Mouse (Mus musculus): Measurements from ENCODE around the gene Orm2. TPM values are rescaled to one million over a fixed set of nuclear protein-coding genes. Genes with fewer than 3 reads are reported as not detected.

The Orm2 gene
- polyA plus RNA-seq, 1 experiment from 2014 or later, result not detected

DNA sequence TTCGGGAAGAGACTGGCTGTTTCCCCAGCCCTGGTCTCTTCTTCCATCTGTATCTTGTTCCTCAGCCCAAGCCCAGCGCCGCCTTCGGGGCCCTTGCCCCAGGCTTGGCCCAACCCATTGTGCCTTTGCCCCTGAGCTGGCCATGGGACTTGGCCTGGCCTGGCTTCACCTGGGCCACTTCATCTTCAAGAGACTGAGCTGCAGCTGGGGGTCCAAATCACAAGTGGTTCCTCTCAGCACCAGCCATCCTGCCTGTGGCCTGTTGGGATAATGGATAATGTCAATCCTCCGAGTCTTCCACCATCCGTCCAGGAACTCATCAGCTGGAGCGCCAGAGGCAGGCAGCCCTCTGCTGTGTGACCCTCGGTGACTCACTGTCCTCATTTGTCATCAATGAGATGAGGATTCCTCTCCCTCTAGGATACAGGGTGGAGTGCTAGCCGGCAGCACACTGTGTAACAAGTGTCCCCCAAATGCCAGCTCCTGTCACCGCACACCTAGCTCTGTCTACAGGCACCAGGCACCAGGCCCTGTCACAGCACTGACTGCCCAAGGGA is 35.8 kb downstream of the Orm2 start:
- no peak overlapping the region for H3K9ac ChIP-seq (ENCODE audit: low read depth, low read length)
- peaks cover 13% of the 10 kb centered on the region; the same call in 1 of the 2 replicates for H3K36me3 ChIP-seq (ENCODE audit: insufficient read depth, low read length)
- no peak overlapping the region for H3K4me3 ChIP-seq (replicated peaks; ENCODE audit: low read depth, low read length)
- H3K9me3 ChIP-seq (replicated peaks; ENCODE audit: low read length), result no peaks in the 10 kb centered on the region
- H3K27me3 ChIP-seq (ENCODE audit: insufficient read depth, low read length), result no peaks in the 10 kb centered on the region
- ATAC-seq (replicated peaks; ENCODE audit: low FRiP score, low read depth), result no peak
- no peak overlapping the region for H3K4me2 ChIP-seq (ENCODE audit: low read length)
- H3K4me1 ChIP-seq (replicated peaks; ENCODE audit: insufficient read depth, low read length), result 0 out of 2 replicates have a peak, but pooled peaks cover 17% of the 10 kb centered on the region
- H3K27ac ChIP-seq, result no peak overlapping the region
- 86% methylated on average over 10 of the region's 10 CpGs for WGBS
- DNase-seq (ENCODE audit: low spot score), result no peak
- TF ChIP-seq CTCF (IDR thresholded peaks at IDR 0.05; ENCODE audit: low read depth), result no peak

DNA sequence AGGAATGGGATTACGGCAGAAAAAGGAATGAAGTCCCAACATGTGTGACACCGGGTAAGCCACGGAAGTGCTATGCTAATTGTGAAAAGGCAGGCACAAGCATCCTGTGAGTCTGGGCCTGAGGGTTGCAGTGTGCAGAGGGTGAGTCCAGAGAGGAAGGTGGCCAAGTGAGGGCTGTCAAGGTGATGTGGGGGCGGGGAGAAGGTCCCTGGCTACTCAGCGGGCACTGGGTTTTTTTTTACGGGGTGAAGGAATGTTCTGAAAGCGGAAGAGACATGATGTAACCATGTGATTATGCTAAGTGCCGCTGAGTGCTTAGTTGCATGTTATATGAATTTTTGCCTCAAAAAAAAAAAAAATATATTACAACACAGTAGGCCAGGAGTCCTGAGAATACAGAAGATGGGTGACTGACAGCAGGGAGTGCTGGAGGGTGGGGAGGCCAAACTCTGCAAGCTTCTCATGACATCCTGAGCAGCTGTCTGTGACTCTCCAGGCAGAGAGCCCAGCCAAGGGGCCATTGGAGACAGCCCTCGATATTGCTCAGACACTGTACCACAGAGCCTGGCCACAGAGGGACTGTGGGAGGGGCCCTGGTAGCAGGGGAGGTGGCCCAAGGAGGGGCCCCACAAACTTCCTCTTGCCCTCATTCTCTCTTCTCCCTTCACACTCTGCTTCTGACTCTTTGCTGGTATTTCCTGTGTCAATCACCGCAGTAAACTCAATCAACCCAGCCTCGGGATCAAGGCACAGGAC is 36.8 kb downstream of the Orm2 start:
- DNase-seq (ENCODE audit: low spot score), result no peak
- no peak for ATAC-seq (replicated peaks; ENCODE audit: low FRiP score, low read depth)
- peaks cover 10% of the 10 kb centered on the region; the same call in 1 of the 2 replicates for H3K36me3 ChIP-seq (ENCODE audit: insufficient read depth, low read length)
- no peak for TF ChIP-seq CTCF (IDR thresholded peaks at IDR 0.05; ENCODE audit: low read depth)
- no peak overlapping the region for H3K4me2 ChIP-seq (ENCODE audit: low read length)
- no peak overlapping the region for H3K4me3 ChIP-seq (replicated peaks; ENCODE audit: low read depth, low read length)
- no peaks in the 10 kb centered on the region for H3K27me3 ChIP-seq (ENCODE audit: insufficient read depth, low read length)
- peak overlapping the region; percentile 60 for H3K27ac ChIP-seq
- H3K9ac ChIP-seq (ENCODE audit: low read depth, low read length), result no peak overlapping the region
- H3K9me3 ChIP-seq (replicated peaks; ENCODE audit: low read length), result no peaks in the 10 kb centered on the region
- H3K4me1 ChIP-seq (replicated peaks; ENCODE audit: insufficient read depth, low read length), result peaks cover 26% of the 10 kb centered on the region
- WGBS, result 42% methylated on average over 11 of the region's 11 CpGs

DNA sequence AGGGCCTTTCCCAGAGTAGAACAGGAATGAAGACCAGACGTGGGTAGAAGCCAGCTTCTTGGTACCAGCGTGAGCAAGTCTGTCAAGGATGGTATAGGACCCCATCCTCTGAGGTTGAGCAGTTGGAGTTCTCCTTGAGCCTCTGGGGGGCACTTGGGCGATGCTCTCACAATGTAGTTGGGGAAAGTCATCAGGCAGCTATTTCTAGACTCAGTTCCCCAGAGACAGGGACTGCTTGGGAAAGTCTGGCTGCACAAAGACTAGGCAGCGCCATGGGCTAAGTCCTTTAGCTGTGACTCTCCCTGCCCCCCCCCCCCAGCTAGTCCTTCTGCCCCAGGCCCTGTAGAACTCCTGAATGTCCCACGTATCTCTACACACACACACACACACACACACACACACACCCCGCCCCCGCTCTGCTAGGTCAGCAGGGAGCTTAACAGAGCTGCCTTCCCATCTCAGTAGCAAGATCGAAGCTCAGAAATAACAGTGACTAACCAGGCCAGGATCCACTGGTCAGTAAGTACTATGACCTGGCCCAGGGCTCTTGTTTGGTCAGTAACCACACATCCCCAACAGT is 37.5 kb downstream of the Orm2 start:
- no peak overlapping the region for H3K4me3 ChIP-seq (replicated peaks; ENCODE audit: low read depth, low read length)
- H3K4me2 ChIP-seq (ENCODE audit: low read length), result no peak overlapping the region
- DNase-seq (ENCODE audit: low spot score), result no peak
- no peak for TF ChIP-seq CTCF (IDR thresholded peaks at IDR 0.05; ENCODE audit: low read depth)
- H3K9ac ChIP-seq (ENCODE audit: low read depth, low read length), result no peak overlapping the region
- no peak for ATAC-seq (replicated peaks; ENCODE audit: low FRiP score, low read depth)
- 54% methylated on average over 8 of the region's 8 CpGs for WGBS
- H3K27me3 ChIP-seq (ENCODE audit: insufficient read depth, low read length), result no peaks in the 10 kb centered on the region
- peak overlapping the region; percentile 60 for H3K27ac ChIP-seq
- no peaks in the 10 kb centered on the region for H3K9me3 ChIP-seq (replicated peaks; ENCODE audit: low read length)
- H3K4me1 ChIP-seq (replicated peaks; ENCODE audit: insufficient read depth, low read length), result peaks cover 32% of the 10 kb centered on the region
- 0 out of 2 replicates have a peak, but pooled peaks cover 9% of the 10 kb centered on the region for H3K36me3 ChIP-seq (ENCODE audit: insufficient read depth, low read length)

DNA sequence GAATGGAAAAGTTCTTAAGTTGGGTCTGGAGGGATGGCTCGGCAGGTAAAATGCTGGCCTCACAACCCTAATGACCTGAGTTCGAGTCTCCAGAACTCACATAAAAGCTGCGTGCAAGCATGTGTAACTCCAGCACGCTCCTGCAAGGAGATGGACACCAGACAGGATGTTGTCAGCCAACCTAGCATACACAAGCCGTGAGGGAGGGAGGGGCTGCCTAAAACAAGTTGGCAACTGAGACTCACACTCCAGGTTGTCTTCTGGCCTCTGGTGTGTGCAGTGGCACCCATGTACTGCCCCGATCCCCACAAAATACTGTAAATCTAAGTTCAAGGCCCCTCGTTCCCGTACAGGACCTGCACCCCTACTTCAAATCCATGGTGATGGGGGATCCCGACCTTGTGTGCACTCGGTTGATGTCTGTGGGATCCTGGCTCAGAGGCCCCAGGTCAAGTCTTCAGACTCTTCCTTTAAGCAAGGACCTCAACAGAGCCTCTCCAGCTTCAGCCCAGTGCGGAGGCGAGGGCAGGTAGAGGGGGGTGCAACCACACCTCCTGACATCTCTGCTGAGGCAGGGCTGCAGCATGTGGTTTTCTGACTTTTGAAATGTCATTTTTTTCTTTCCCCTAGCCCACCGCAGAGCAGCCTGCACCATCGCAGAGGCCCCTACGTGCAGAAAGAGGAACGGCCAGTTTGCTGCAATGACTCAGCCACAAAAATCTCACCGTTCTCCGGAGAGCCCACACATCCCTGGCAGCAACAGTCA is 38.5 kb downstream of the Orm2 start:
- Histone ChIP-seq H3K27me3 (ENCODE audit: insufficient read depth, low read length) (no peaks in the 10 kb centered on the region), H3K9ac (ENCODE audit: low read depth, low read length) (no peak overlapping the region), H3K4me3 (replicated peaks; ENCODE audit: low read depth, low read length) (no peak overlapping the region), H3K4me2 (ENCODE audit: low read length) (no peak overlapping the region), H3K9me3 (replicated peaks; ENCODE audit: low read length) (no peaks in the 10 kb centered on the region), H3K27ac (no peak overlapping the region), H3K36me3 (ENCODE audit: insufficient read depth, low read length) (0 out of 2 replicates have a peak, but pooled peaks cover 3% of the 10 kb centered on the region), H3K4me1 (replicated peaks; ENCODE audit: insufficient read depth, low read length) (peaks cover 35% of the 10 kb centered on the region)
- 81% methylated on average over 18 of the region's 18 CpGs for WGBS
- DNase-seq (ENCODE audit: low spot score) (no peak), ATAC-seq (replicated peaks; ENCODE audit: low FRiP score, low read depth) (no peak)
- no peak for TF ChIP-seq CTCF (IDR thresholded peaks at IDR 0.05; ENCODE audit: low read depth)

DNA sequence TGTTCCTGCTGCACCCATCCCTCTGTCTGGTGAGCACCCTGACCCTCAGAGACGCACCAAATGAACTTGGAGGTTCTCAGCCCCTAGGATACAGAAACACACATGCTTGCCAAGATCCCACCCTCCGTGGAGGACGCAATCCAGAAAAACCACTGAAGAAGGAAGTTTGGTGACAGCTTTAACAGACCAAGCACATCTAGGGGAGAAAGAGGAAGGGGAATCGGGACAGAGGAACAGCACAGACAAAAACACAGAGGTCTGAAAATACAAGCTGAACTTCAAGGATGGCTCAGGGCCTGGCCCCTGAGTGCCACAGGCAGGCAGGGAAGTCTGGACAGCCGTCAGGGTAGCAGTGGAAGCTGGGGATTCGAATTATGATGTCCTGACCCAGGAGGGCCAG is 39.4 kb downstream of the Orm2 start:
- no peak for TF ChIP-seq CTCF (IDR thresholded peaks at IDR 0.05; ENCODE audit: low read depth)
- DNase-seq (ENCODE audit: low spot score), result no peak
- Histone ChIP-seq H3K36me3 (ENCODE audit: insufficient read depth, low read length) (0 out of 2 replicates have a peak, but pooled peaks cover 3% of the 10 kb centered on the region), H3K4me1 (replicated peaks; ENCODE audit: insufficient read depth, low read length) (peaks cover 37% of the 10 kb centered on the region), H3K4me3 (replicated peaks; ENCODE audit: low read depth, low read length) (no peak overlapping the region), H3K27me3 (ENCODE audit: insufficient read depth, low read length) (no peaks in the 10 kb centered on the region), H3K4me2 (ENCODE audit: low read length) (0 out of 2 replicates have a peak overlapping the region, but pooled peaks have one; percentile 67), H3K9me3 (replicated peaks; ENCODE audit: low read length) (no peaks in the 10 kb centered on the region), H3K9ac (ENCODE audit: low read depth, low read length) (0 out of 2 replicates have a peak overlapping the region, but pooled peaks have one; percentile 13), H3K27ac (no peak overlapping the region)
- 51% methylated on average over 6 of the region's 6 CpGs for WGBS
- no peak for ATAC-seq (replicated peaks; ENCODE audit: low FRiP score, low read depth)

DNA sequence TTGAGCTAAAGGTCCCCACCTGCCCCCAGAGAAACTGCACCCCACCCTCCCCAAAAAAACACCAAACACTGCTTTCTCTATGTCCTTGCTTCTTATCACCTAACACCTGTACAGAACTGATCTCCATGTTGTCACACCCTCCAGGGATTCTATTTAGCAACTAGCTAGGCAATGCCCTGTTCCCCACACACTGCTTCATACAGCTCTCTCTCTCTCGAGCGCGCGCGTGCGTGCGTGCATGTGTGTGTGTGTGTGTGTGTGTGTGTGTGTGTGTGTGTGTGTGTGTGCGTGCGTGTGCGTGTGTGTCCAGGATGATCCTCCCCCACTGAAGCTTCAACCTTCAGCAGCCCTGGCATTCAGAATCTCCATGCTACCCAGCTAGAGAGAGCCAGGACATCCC is 39.8 kb downstream of the Orm2 start:
- DNase-seq (ENCODE audit: low spot score), result no peak
- Histone ChIP-seq H3K4me3 (replicated peaks; ENCODE audit: low read depth, low read length) (peak overlapping the region; percentile 19), H3K27ac (0 out of 2 replicates have a peak overlapping the region, but pooled peaks have one; percentile 85), H3K27me3 (ENCODE audit: insufficient read depth, low read length) (no peaks in the 10 kb centered on the region), H3K9me3 (replicated peaks; ENCODE audit: low read length) (no peaks in the 10 kb centered on the region), H3K9ac (ENCODE audit: low read depth, low read length) (peak overlapping the region; percentile 49; the same call in 1 of the 2 replicates), H3K36me3 (ENCODE audit: insufficient read depth, low read length) (0 out of 2 replicates have a peak, but pooled peaks cover 3% of the 10 kb centered on the region), H3K4me1 (replicated peaks; ENCODE audit: insufficient read depth, low read length) (peaks cover 37% of the 10 kb centered on the region), H3K4me2 (ENCODE audit: low read length) (peak overlapping the region; percentile 67)
- no peak for ATAC-seq (replicated peaks; ENCODE audit: low FRiP score, low read depth)
- WGBS, result 67% methylated on average over 8 of the region's 10 CpGs
- no peak for TF ChIP-seq CTCF (IDR thresholded peaks at IDR 0.05; ENCODE audit: low read depth)

All from kidney, postnatal 0 days (tissue).